Mouse (Mus musculus): ENCODE measurements around the gene Extl1. TPM values are rescaled to one million over a fixed set of nuclear protein-coding genes. Genes with fewer than 3 reads are reported as not detected.

Extl1 gene
- polyA plus RNA-seq, 1 experiment from 2014 or later = 0.25 TPM

DNA sequence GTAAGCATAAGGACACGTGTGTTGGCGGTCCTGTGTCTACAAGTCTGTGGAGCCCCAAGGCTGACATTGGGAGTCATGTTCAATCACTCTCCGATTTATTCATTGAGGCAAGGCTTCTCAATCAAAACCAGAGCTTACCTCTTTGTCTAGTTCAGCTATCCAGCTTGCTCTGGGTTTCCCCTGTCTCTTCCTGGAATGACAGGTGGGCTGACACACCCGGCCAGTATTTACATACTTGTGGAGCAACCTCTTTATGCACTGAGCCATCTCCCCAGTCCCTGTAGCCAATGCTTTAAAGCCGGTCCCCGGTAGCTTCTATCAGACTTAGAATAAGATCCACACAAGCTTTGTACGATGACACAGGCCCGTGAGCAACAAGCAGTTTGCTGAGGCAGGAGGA is 4.1 kb downstream of the Extl1 start:
- WGBS = 86% methylated on average over 8 of the region's 8 CpGs

DNA sequence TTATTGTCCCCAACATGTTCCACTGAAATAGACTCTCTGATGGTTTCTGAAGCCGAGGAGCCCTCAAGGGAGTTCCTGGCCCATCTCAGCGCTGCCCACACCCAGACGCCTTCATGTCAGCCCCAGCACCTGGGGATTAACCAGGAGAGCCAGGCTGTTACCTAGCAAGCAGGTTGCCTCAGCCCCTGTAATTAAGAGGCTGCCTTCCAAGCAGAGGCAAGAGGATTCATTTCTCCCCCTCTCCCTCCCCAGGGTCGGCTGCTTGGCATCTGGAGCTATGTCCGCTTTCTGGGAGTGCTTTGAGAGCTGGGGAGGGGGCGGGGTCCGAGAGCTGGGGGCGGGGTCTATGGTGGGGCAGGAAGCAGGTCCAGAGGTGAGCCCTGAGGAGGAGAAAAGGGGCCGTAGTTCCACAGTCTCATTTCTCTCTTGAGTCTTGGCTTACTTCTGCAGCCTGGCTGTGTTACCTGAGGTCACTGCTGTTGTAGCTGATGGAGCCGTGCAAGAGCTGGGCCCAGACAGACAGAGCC is 5.5 kb downstream of the Extl1 start:
- Histone ChIP-seq H3K27me3 (ENCODE audit: insufficient read depth, poor library complexity, severe bottlenecking) (peaks cover 19% of the 10 kb centered on the region), H3K4me1 (replicated peaks) (peaks cover 13% of the 10 kb centered on the region), H3K36me3 (no peaks in the 10 kb centered on the region), H3K9me3 (no peaks in the 10 kb centered on the region), H3K27ac (no peak overlapping the region), H3K4me3 (no peak overlapping the region)
- DNase-seq (ENCODE audit: low spot score) = no peak
- 31% methylated on average over 10 of the region's 10 CpGs for WGBS

More for the DNA sequence above, 4.1 kb downstream of the Extl1 start:
- Histone ChIP-seq H3K27ac (no peak overlapping the region), H3K4me1 (replicated peaks) (peaks cover 12% of the 10 kb centered on the region), H3K4me3 (no peak overlapping the region), H3K27me3 (ENCODE audit: insufficient read depth, poor library complexity, severe bottlenecking) (peaks cover 7% of the 10 kb centered on the region), H3K9me3 (no peaks in the 10 kb centered on the region), H3K36me3 (no peaks in the 10 kb centered on the region)
- no peak for DNase-seq (ENCODE audit: low spot score)

- 55% methylated on average over 1 of the region's 1 CpGs for WGBS
- Histone ChIP-seq H3K4me1 (replicated peaks) (peaks cover 43% of the 10 kb centered on the region), H3K27me3 (ENCODE audit: insufficient read depth, poor library complexity, severe bottlenecking) (peaks cover 56% of the 10 kb centered on the region), H3K27ac (no peak overlapping the region), H3K9me3 (no peaks in the 10 kb centered on the region), H3K4me3 (no peak overlapping the region), H3K36me3 (no peaks in the 10 kb centered on the region)
- DNase-seq (ENCODE audit: low spot score) = no peak
These were observed 9.3 kb downstream of the Extl1 start for GRCm38 (mm10) chr4:134374306-134374705.

DNA sequence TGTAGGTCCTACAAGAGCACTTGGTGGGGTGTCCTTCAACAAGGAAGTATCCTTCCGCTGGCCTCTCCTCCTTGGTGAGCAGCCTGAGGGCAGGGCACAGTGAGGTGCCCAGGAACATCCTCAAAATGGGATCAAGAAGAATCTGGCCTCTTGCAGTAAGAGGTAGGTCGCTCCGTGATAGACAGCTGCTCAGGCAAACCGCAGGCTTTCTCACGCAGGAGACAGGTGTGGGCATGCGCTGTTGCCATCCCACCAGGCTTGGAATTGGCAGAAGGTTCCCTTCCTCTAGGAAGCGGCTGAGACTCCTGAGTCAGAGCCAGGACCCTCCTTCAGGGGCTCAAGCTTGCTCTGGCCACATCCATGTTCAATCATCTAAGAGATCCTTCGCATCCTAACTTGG is 10.4 kb downstream of the Extl1 start:
- H3K9me3 ChIP-seq = no peaks in the 10 kb centered on the region
- peaks cover 67% of the 10 kb centered on the region for H3K27me3 ChIP-seq (ENCODE audit: insufficient read depth, poor library complexity, severe bottlenecking)
- DNase-seq (ENCODE audit: low spot score) = no peak
- no peak overlapping the region for H3K27ac ChIP-seq
- H3K4me3 ChIP-seq = no peak overlapping the region
- peaks cover 36% of the 10 kb centered on the region for H3K4me1 ChIP-seq (replicated peaks)
- no peaks in the 10 kb centered on the region for H3K36me3 ChIP-seq
- 88% methylated on average over 8 of the region's 8 CpGs for WGBS

DNA sequence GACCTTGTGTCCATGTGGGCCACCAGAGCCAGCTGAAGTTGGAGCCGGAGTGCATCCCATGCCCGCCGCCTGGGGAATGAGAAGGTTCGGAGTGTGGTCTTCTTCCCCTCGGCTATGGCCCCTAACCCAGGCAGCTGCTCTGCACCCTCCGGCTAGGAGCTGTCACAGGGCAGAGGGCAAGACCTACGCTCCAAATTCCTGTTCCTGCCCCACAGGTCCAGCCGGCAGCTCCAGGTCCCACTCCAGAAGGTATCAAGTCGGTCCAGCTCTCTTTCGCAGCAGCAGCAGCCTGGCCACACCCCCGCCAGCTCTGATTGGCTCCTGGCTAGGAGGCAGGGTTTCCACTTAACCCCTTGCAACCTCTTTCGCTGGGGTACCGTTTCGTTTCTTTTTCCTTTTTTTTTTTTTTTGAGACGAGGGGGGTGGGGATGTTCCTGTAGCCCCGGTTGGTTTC is 11.3 kb downstream of the Extl1 start:
- WGBS = under 1% methylated on average over 16 of the region's 16 CpGs
- Histone ChIP-seq H3K9me3 (no peaks in the 10 kb centered on the region), H3K27ac (no peak overlapping the region), H3K4me3 (peak overlapping the region; percentile 60), H3K36me3 (no peaks in the 10 kb centered on the region), H3K27me3 (ENCODE audit: insufficient read depth, poor library complexity, severe bottlenecking) (peaks cover 76% of the 10 kb centered on the region), H3K4me1 (replicated peaks) (peaks cover 32% of the 10 kb centered on the region)
- DNase-seq (ENCODE audit: low spot score) = peak; percentile 77

DNA sequence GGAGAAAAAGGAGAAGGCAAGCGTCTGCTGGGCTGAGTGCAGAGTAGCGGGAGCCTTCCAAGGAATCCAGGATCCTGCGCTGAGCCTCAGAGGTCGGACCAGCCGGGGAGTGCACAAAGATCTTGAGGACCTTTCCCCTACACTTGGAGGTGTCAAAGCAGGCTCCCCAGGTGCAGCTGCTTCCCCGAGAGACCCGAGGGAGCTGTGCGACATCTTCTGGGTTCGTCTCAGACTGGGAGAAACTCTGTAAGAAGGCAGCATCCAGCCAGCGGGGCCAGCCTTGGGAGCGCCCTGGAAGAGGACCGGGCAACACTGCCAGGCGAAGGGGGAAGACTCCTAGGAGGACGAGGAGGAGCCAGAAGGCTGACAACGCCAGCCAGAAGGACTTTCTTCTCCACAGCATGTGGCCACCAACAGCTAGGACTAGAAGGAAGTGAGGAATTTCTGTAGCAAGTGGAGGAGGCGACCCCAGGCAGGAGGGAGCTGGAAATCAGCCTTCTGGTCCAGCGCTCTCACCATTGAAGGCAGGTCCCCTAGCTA is 12.3 kb downstream of the Extl1 start:
- H3K4me3 ChIP-seq = peak overlapping the region; percentile 60
- WGBS = under 1% methylated on average over 17 of the region's 17 CpGs
- peaks cover 82% of the 10 kb centered on the region for H3K27me3 ChIP-seq (ENCODE audit: insufficient read depth, poor library complexity, severe bottlenecking)
- peaks cover 32% of the 10 kb centered on the region for H3K4me1 ChIP-seq (replicated peaks)
- DNase-seq (ENCODE audit: low spot score) = peak; percentile 35
- no peak overlapping the region; the same call in 1 of the 2 replicates for H3K27ac ChIP-seq
- no peaks in the 10 kb centered on the region for H3K9me3 ChIP-seq
- H3K36me3 ChIP-seq = no peaks in the 10 kb centered on the region

- Histone ChIP-seq H3K4me1 (replicated peaks) (peaks cover 32% of the 10 kb centered on the region), H3K27ac (peak overlapping the region; percentile 46; the same call in 1 of the 2 replicates), H3K4me3 (peak overlapping the region; percentile 60), H3K36me3 (no peaks in the 10 kb centered on the region), H3K27me3 (ENCODE audit: insufficient read depth, poor library complexity, severe bottlenecking) (peaks cover 86% of the 10 kb centered on the region), H3K9me3 (no peaks in the 10 kb centered on the region)
- DNase-seq (ENCODE audit: low spot score) = peak; percentile 25
- under 1% methylated on average over 18 of the region's 18 CpGs for WGBS
These were observed 12.9 kb downstream of the Extl1 start for GRCm38 (mm10) chr4:134370649-134371221.

DNA sequence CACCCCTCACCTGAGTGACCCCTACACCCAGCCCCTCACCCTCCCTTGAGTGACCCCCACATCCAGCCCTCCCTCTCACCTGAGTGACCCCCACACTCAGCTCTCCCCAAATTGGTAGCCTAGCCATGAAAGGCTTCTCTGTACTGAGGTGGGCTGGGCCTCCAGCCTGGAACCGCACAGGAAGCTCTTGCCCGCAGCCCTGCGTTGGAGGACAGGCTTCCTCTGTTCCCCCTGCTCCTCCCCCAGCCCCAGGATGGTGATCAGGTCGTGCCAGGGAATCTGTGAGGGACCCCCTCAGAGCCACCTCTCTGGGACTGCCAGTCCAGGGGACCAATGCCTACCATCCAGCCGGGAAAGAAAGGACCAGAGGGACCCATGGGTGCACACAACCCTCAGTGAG is 18.4 kb downstream of the Extl1 start:
- H3K27ac ChIP-seq = no peak overlapping the region
- H3K4me3 ChIP-seq = no peak overlapping the region
- H3K4me1 ChIP-seq (replicated peaks) = peaks cover 27% of the 10 kb centered on the region
- H3K36me3 ChIP-seq = no peaks in the 10 kb centered on the region
- no peak for DNase-seq (ENCODE audit: low spot score)
- no peaks in the 10 kb centered on the region for H3K9me3 ChIP-seq
- peaks cover 80% of the 10 kb centered on the region for H3K27me3 ChIP-seq (ENCODE audit: insufficient read depth, poor library complexity, severe bottlenecking)
- WGBS = 43% methylated on average over 5 of the region's 5 CpGs

DNA sequence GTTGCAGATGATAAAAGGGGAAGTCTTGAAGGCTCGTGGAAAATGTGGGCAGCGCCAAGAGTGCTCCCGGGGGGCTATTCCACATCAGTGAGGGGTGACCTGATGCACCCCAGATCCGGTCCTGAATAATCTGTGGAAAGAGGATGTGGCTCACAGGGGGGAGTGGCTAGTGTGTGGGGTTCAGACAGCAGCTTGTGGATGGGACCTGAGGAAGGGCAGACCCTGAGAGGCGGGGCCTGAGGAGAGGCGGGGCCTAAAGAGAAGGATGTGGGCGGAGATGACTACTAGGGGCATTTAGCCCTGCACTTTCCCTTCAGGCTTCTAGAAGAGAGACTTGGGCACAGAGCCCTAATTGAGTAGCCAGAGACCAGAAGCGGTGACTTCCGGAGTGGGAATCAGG is 21.1 kb downstream of the Extl1 start:
- WGBS = 24% methylated on average over 9 of the region's 9 CpGs
- peaks cover 29% of the 10 kb centered on the region for H3K4me1 ChIP-seq (replicated peaks)
- no peaks in the 10 kb centered on the region for H3K9me3 ChIP-seq
- no peaks in the 10 kb centered on the region for H3K36me3 ChIP-seq
- 0 out of 2 replicates have a peak overlapping the region, but pooled peaks have one; percentile 16 for H3K27ac ChIP-seq
- DNase-seq (ENCODE audit: low spot score) = no peak
- H3K27me3 ChIP-seq (ENCODE audit: insufficient read depth, poor library complexity, severe bottlenecking) = peaks cover 75% of the 10 kb centered on the region
- peak overlapping the region; percentile 12 for H3K4me3 ChIP-seq

GRCm38 (mm10) chr4:134362124-134362523 is 21.5 kb downstream of the Extl1 start:
- 71% methylated on average over 9 of the region's 9 CpGs for WGBS
- Histone ChIP-seq H3K4me3 (no peak overlapping the region), H3K36me3 (no peaks in the 10 kb centered on the region), H3K9me3 (no peaks in the 10 kb centered on the region), H3K27me3 (ENCODE audit: insufficient read depth, poor library complexity, severe bottlenecking) (peaks cover 76% of the 10 kb centered on the region), H3K4me1 (replicated peaks) (peaks cover 33% of the 10 kb centered on the region), H3K27ac (no peak overlapping the region)
- DNase-seq (ENCODE audit: low spot score) = no peak

DNA sequence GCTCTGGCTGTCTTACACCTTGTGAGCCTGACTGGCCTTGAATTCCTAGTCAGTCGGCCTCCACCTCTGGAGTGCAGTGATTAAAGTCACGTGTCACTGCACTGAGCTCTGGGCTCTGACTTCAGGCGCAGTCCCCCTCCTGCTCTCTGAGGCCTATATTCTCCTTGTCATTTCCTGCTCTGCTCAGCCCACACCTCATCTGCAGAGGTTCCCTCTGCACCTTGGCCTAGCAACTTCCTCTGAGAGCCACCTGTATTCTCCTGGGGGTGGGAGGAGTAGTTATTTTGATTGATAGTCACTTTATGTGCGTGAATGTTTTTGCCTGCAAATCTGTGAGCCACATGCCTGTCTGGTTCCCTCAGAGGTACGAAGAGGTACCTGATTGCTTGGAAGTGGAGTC is 22.4 kb downstream of the Extl1 start:
- 57% methylated on average over 5 of the region's 5 CpGs for WGBS
- H3K9me3 ChIP-seq = no peaks in the 10 kb centered on the region
- H3K27ac ChIP-seq = no peak overlapping the region
- no peak for DNase-seq (ENCODE audit: low spot score)
- H3K4me3 ChIP-seq = no peak overlapping the region
- peaks cover 74% of the 10 kb centered on the region for H3K27me3 ChIP-seq (ENCODE audit: insufficient read depth, poor library complexity, severe bottlenecking)
- H3K4me1 ChIP-seq (replicated peaks) = peaks cover 39% of the 10 kb centered on the region
- no peaks in the 10 kb centered on the region for H3K36me3 ChIP-seq

DNA sequence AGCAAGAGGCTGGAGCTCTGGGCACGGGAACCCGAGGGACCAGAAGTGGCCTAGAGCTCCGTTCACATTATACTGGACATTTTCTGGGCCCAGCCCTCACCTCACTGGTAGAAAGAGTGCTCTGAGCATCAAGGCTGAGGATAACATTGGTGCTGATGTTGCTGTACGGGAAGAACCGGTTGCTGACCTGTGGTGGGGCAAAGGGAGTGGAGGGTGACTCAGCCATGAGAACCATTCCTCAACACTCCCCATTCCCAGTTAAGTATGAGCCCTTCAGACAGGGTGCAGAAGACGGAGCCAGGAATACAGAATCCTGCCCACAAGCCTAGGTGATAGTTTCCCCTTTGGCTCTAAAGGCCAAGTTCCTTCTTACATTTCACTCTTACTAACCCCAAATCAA is 24.0 kb downstream of the Extl1 start:
- WGBS = 83% methylated on average over 6 of the region's 6 CpGs
- H3K27me3 ChIP-seq (ENCODE audit: insufficient read depth, poor library complexity, severe bottlenecking) = peaks cover 70% of the 10 kb centered on the region
- H3K27ac ChIP-seq = no peak overlapping the region

DNA sequence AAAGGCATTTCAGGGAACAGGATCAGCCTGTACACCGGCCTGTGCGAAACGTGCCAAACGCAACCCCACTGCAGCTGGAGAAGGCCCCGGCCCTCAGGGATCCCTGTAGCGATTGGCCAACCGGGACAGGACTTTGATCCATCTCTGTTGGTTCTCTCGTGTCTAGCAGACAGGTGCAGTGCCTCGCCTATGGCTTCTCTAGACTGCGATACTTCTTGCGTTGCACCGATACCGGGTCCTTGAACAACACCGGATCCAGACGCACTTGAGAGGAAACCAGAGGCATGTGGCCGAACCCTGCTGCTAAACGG is 26.2 kb downstream of the Extl1 start:
- peaks cover 50% of the 10 kb centered on the region for H3K27me3 ChIP-seq (ENCODE audit: insufficient read depth, poor library complexity, severe bottlenecking)
- DNase-seq (ENCODE audit: low spot score) = no peak
- H3K4me3 ChIP-seq = peak overlapping the region; percentile 26
- no peaks in the 10 kb centered on the region for H3K36me3 ChIP-seq
- 38% methylated on average over 17 of the region's 17 CpGs for WGBS
- H3K27ac ChIP-seq = no peak overlapping the region
- H3K4me1 ChIP-seq (replicated peaks) = peaks cover 42% of the 10 kb centered on the region
- no peaks in the 10 kb centered on the region for H3K9me3 ChIP-seq

More for the DNA sequence above, 24.0 kb downstream of the Extl1 start:
- H3K4me1 ChIP-seq (replicated peaks) = peaks cover 38% of the 10 kb centered on the region
- H3K9me3 ChIP-seq = no peaks in the 10 kb centered on the region
- no peaks in the 10 kb centered on the region for H3K36me3 ChIP-seq
- no peak overlapping the region for H3K4me3 ChIP-seq
- DNase-seq (ENCODE audit: low spot score) = no peak

All from hindbrain, embryonic 10.5 days (tissue).